Mouse (Mus musculus) heart, postnatal 0 days (tissue): ENCODE data around the gene Slc6a4.

ENCODE experiments used
- CTCF ChIP-seq: IDR thresholded peaks from 2 replicates; pipeline ENCODE4 v1.5.1; 2016; ENCODE audit warnings: antibody characterized with exemption, control low read depth, low read depth
- EP300 ChIP-seq: IDR thresholded peaks from 2 replicates; pipeline ENCODE4 v1.6.1; 2016; ENCODE audit warnings: antibody characterized with exemption, low read depth

- TF ChIP-seq EP300 = no peak
- TF ChIP-seq CTCF = no peak
Observed at GRCm38 (mm10) chr11:76965703-76966102, 32.7 kb upstream of the Slc6a4 start.
